Mouse (Mus musculus): ENCODE data around the gene Zfp771. TPM values are rescaled to one million over a fixed set of nuclear protein-coding genes. Genes with fewer than 3 reads are reported as not detected.
"Not testable (repeated sequence)": the region's sequence is repeated elsewhere in the genome, so short reads cannot be mapped to it uniquely, and the experiment has no call there.

Gene Zfp771
- polyA plus RNA-seq, 1 experiment from 2014 or later, result 63.2 TPM

- H3K27ac ChIP-seq (replicated peaks; ENCODE audit: low read depth, low read length), result peak within 1 kb of the TSS; percentile 95
- peak; percentile 89 for ATAC-seq (replicated peaks; ENCODE audit: insufficient number of reproducible peaks, low FRiP score, low TSS enrichment, low read depth)
- peak within 1 kb of the TSS; percentile 98 for H3K4me3 ChIP-seq (ENCODE audit: low read depth, low read length)
- H3K36me3 ChIP-seq (replicated peaks; ENCODE audit: control insufficient read depth, insufficient read depth, low read depth, low read length), result peaks cover 23% of the 10 kb centered on the region
- H3K4me1 ChIP-seq (ENCODE audit: control insufficient read depth, insufficient read depth, low read length), result peaks cover 5% of the 10 kb centered on the region; the same call in 1 of the 2 replicates
- DNase-seq (ENCODE audit: low spot score), result peak; percentile 92
- H3K9me3 ChIP-seq (replicated peaks; ENCODE audit: control insufficient read depth, low read length), result no peaks in the 10 kb centered on the region
- H3K4me2 ChIP-seq (ENCODE audit: low read depth, low read length), result peak within 1 kb of the TSS; percentile 76
- under 1% methylated on average over 64 of the region's 64 CpGs for WGBS
- no peaks in the 10 kb centered on the region for H3K27me3 ChIP-seq (ENCODE audit: control insufficient read depth, insufficient read depth, low read length)
- peak within 1 kb of the TSS; percentile 99 for H3K9ac ChIP-seq (replicated peaks; ENCODE audit: low read length)
Measured at GRCm38 (mm10) chr7:127232622-127233367, 11.3 kb upstream of the Zfp771 start, which contains the start of the genes Zfp553 and Sept1. Zfp553 (plus strand) TSS chr7:127233061. Sept1 (minus strand) TSS chr7:127233130.

GRCm38 (mm10) chr7:127233368-127233749 is 10.7 kb upstream of the Zfp771 start:
- H3K9me3 ChIP-seq (replicated peaks; ENCODE audit: control insufficient read depth, low read length), result no peaks in the 10 kb centered on the region
- H3K4me1 ChIP-seq (ENCODE audit: control insufficient read depth, insufficient read depth, low read length), result peaks cover 5% of the 10 kb centered on the region; the same call in 1 of the 2 replicates
- peak overlapping the region; percentile 98 for H3K4me3 ChIP-seq (ENCODE audit: low read depth, low read length)
- H3K27ac ChIP-seq (replicated peaks; ENCODE audit: low read depth, low read length), result peak overlapping the region; percentile 95
- peak; percentile 37 for ATAC-seq (replicated peaks; ENCODE audit: insufficient number of reproducible peaks, low FRiP score, low TSS enrichment, low read depth)
- H3K27me3 ChIP-seq (ENCODE audit: control insufficient read depth, insufficient read depth, low read length), result no peaks in the 10 kb centered on the region
- H3K4me2 ChIP-seq (ENCODE audit: low read depth, low read length), result peak overlapping the region; percentile 61
- peak; percentile 67 for DNase-seq (ENCODE audit: low spot score)
- WGBS, result under 1% methylated on average over 27 of the region's 27 CpGs
- H3K9ac ChIP-seq (replicated peaks; ENCODE audit: low read length), result peak overlapping the region; percentile 99
- H3K36me3 ChIP-seq (replicated peaks; ENCODE audit: control insufficient read depth, insufficient read depth, low read depth, low read length), result peaks cover 25% of the 10 kb centered on the region

GRCm38 (mm10) chr7:127233765-127234164 is 10.3 kb upstream of the Zfp771 start:
- Histone ChIP-seq H3K27me3 (ENCODE audit: control insufficient read depth, insufficient read depth, low read length) (no peaks in the 10 kb centered on the region), H3K4me3 (ENCODE audit: low read depth, low read length) (peak overlapping the region; percentile 98), H3K9me3 (replicated peaks; ENCODE audit: control insufficient read depth, low read length) (no peaks in the 10 kb centered on the region), H3K36me3 (replicated peaks; ENCODE audit: control insufficient read depth, insufficient read depth, low read depth, low read length) (peaks cover 25% of the 10 kb centered on the region), H3K9ac (replicated peaks; ENCODE audit: low read length) (peak overlapping the region; percentile 99), H3K4me1 (ENCODE audit: control insufficient read depth, insufficient read depth, low read length) (peaks cover 5% of the 10 kb centered on the region; the same call in 1 of the 2 replicates), H3K4me2 (ENCODE audit: low read depth, low read length) (peak overlapping the region; percentile 61), H3K27ac (replicated peaks; ENCODE audit: low read depth, low read length) (peak overlapping the region; percentile 95; the same call in 1 of the 2 replicates)
- 6% methylated on average over 9 of the region's 9 CpGs for WGBS
- ATAC-seq (replicated peaks; ENCODE audit: insufficient number of reproducible peaks, low FRiP score, low TSS enrichment, low read depth) (no peak), DNase-seq (ENCODE audit: low spot score) (no peak)

- H3K4me1 ChIP-seq (ENCODE audit: control insufficient read depth, insufficient read depth, low read length), result peaks cover 5% of the 10 kb centered on the region; the same call in 1 of the 2 replicates
- H3K27me3 ChIP-seq (ENCODE audit: control insufficient read depth, insufficient read depth, low read length), result no peaks in the 10 kb centered on the region
- H3K9me3 ChIP-seq (replicated peaks; ENCODE audit: control insufficient read depth, low read length), result no peaks in the 10 kb centered on the region
- H3K4me2 ChIP-seq (ENCODE audit: low read depth, low read length), result no peak overlapping the region
- H3K9ac ChIP-seq (replicated peaks; ENCODE audit: low read length), result no peak overlapping the region
- peaks cover 25% of the 10 kb centered on the region for H3K36me3 ChIP-seq (replicated peaks; ENCODE audit: control insufficient read depth, insufficient read depth, low read depth, low read length)
- ATAC-seq (replicated peaks; ENCODE audit: insufficient number of reproducible peaks, low FRiP score, low TSS enrichment, low read depth) (no peak), DNase-seq (ENCODE audit: low spot score) (no peak)
- H3K4me3 ChIP-seq (ENCODE audit: low read depth, low read length), result no peak overlapping the region
- H3K27ac ChIP-seq (replicated peaks; ENCODE audit: low read depth, low read length), result no peak overlapping the region
- WGBS, result 98% methylated on average over 2 of the region's 2 CpGs
Measured at GRCm38 (mm10) chr7:127234777-127235176, 9.3 kb upstream of the Zfp771 start.

- Histone ChIP-seq H3K4me3 (ENCODE audit: low read depth, low read length) (peak overlapping the region; percentile 84), H3K4me2 (ENCODE audit: low read depth, low read length) (peak overlapping the region; percentile 87), H3K9ac (replicated peaks; ENCODE audit: low read length) (peak overlapping the region; percentile 93), H3K4me1 (ENCODE audit: control insufficient read depth, insufficient read depth, low read length) (peaks cover 5% of the 10 kb centered on the region; the same call in 1 of the 2 replicates), H3K36me3 (replicated peaks; ENCODE audit: control insufficient read depth, insufficient read depth, low read depth, low read length) (no peaks in the 10 kb centered on the region; the same call in none of the 2 replicates), H3K27me3 (ENCODE audit: control insufficient read depth, insufficient read depth, low read length) (no peaks in the 10 kb centered on the region), H3K27ac (replicated peaks; ENCODE audit: low read depth, low read length) (peak overlapping the region; percentile 77; the same call in 1 of the 2 replicates), H3K9me3 (replicated peaks; ENCODE audit: control insufficient read depth, low read length) (no peaks in the 10 kb centered on the region)
- DNase-seq (ENCODE audit: low spot score) (no peak), ATAC-seq (replicated peaks; ENCODE audit: insufficient number of reproducible peaks, low FRiP score, low TSS enrichment, low read depth) (no peak)
- WGBS, result 40% methylated on average over 2 of the region's 2 CpGs
Measured at GRCm38 (mm10) chr7:127243361-127243867, 660 bp upstream of the Zfp771 start.

GRCm38 (mm10) chr7:127244658-127245510 is 810 bp downstream of the Zfp771 start:
- Histone ChIP-seq H3K9me3 (replicated peaks; ENCODE audit: control insufficient read depth, low read length) (no peaks in the 10 kb centered on the region), H3K4me2 (ENCODE audit: low read depth, low read length) (peak overlapping the region; percentile 87), H3K36me3 (replicated peaks; ENCODE audit: control insufficient read depth, insufficient read depth, low read depth, low read length) (no peaks in the 10 kb centered on the region; the same call in none of the 2 replicates), H3K27ac (replicated peaks; ENCODE audit: low read depth, low read length) (peak overlapping the region; percentile 77), H3K4me3 (ENCODE audit: low read depth, low read length) (peak overlapping the region; percentile 84), H3K4me1 (ENCODE audit: control insufficient read depth, insufficient read depth, low read length) (peaks cover 5% of the 10 kb centered on the region; the same call in 1 of the 2 replicates), H3K9ac (replicated peaks; ENCODE audit: low read length) (peak overlapping the region; percentile 93), H3K27me3 (ENCODE audit: control insufficient read depth, insufficient read depth, low read length) (no peaks in the 10 kb centered on the region)
- WGBS, result 12% methylated on average over 28 of the region's 33 CpGs
- ATAC-seq (replicated peaks; ENCODE audit: insufficient number of reproducible peaks, low FRiP score, low TSS enrichment, low read depth) (peak; percentile 75), DNase-seq (ENCODE audit: low spot score) (no peak)

GRCm38 (mm10) chr7:127250511-127250910 is 6.4 kb downstream of the Zfp771 start:
- 93% methylated on average over 8 of the region's 8 CpGs for WGBS
- not testable (repeated sequence) for ATAC-seq (replicated peaks; ENCODE audit: insufficient number of reproducible peaks, low FRiP score, low TSS enrichment, low read depth); H3K27me3 ChIP-seq (ENCODE audit: control insufficient read depth, insufficient read depth, low read length); H3K9ac ChIP-seq (replicated peaks; ENCODE audit: low read length); H3K4me3 ChIP-seq (ENCODE audit: low read depth, low read length); H3K4me1 ChIP-seq (ENCODE audit: control insufficient read depth, insufficient read depth, low read length); H3K4me2 ChIP-seq (ENCODE audit: low read depth, low read length); H3K27ac ChIP-seq (replicated peaks; ENCODE audit: low read depth, low read length); DNase-seq (ENCODE audit: low spot score); H3K36me3 ChIP-seq (replicated peaks; ENCODE audit: control insufficient read depth, insufficient read depth, low read depth, low read length); H3K9me3 ChIP-seq (replicated peaks; ENCODE audit: control insufficient read depth, low read length)
